Mouse (Mus musculus) MEL (cell line): Measurements from ENCODE around the gene Txnrd3. TPM values are rescaled to one million over a fixed set of nuclear protein-coding genes. Genes with fewer than 3 reads are reported as not detected.

Source experiments
- DNase-seq: peaks from one replicate; pipeline ENCODE4 v3.0.0; 2011; ENCODE audit warnings: low read depth, low spot score
- H3K27ac ChIP-seq: 2 replicates; pipeline ENCODE4 v1.5.1; 2012; ENCODE audit warnings: low read depth, mild to moderate bottlenecking, control low read depth, low read length, moderate library complexity; ENCODE audit not compliant: control insufficient read depth
- H3K27me3 ChIP-seq, 2 experiments: fragments of 150-350 bp in 1 of 2; sonication (generic) in 1 of 2; 2 replicates each; pipeline ENCODE4 v1.6.1; 2012; ENCODE audit warnings: low read length in 2 of 2, mild to moderate bottlenecking in 2 of 2, improper control_type of control experiment in 1 of 2, moderate library complexity in 1 of 2; ENCODE audit not compliant: insufficient read depth in 2 of 2, control insufficient read depth in 1 of 2
- H3K36me3 ChIP-seq, 2 experiments: 2 replicates each; pipeline ENCODE4 v1.6.1; 2012 to 2014; ENCODE audit warnings: low read length in 2 of 2, improper control_type of control experiment in 1 of 2, inconsistent platforms in 1 of 2, mild to moderate bottlenecking in 1 of 2; ENCODE audit not compliant: insufficient read depth in 2 of 2, control insufficient read depth in 1 of 2
- H3K4me1 ChIP-seq, 2 experiments: fragments of 150-350 bp in 1 of 2; sonication (generic) in 1 of 2; 2 replicates each; pipeline ENCODE4 v1.6.1; 2012; ENCODE audit warnings: low read length in 2 of 2, improper control_type of control experiment in 1 of 2, mild to moderate bottlenecking in 1 of 2; ENCODE audit not compliant: insufficient read depth in 2 of 2, control insufficient read depth in 1 of 2
- H3K4me3 ChIP-seq, 2 experiments: fragments of 150-350 bp in 1 of 2; sonication (generic) in 1 of 2; 2 replicates each; pipeline ENCODE4 v1.5.1; 2012; ENCODE audit warnings: low read depth in 2 of 2, low read length in 2 of 2, mild to moderate bottlenecking in 2 of 2, moderate library complexity in 2 of 2, control low read depth in 1 of 2, improper control_type of control experiment in 1 of 2; ENCODE audit not compliant: control insufficient read depth in 1 of 2, insufficient read depth in 1 of 2
- H3K79me2 ChIP-seq: 2 replicates; pipeline ENCODE4 v1.6.1; 2012; ENCODE audit warnings: mild to moderate bottlenecking, low read length, moderate library complexity; ENCODE audit not compliant: control insufficient read depth, poor library complexity, insufficient read depth
- H3K9ac ChIP-seq: 2 replicates; pipeline ENCODE4 v1.6.1; 2012; ENCODE audit warnings: low read depth, mild to moderate bottlenecking, control low read depth, low read length, moderate library complexity; ENCODE audit not compliant: control insufficient read depth, poor library complexity, severe bottlenecking
- H3K9me3 ChIP-seq: fragments of 150-350 bp; sonication (generic); replicated peaks from 2 replicates; pipeline ENCODE4 v1.6.1; 2012; ENCODE audit warnings: mild to moderate bottlenecking, low read length, improper control_type of control experiment, moderate library complexity; ENCODE audit not compliant: insufficient read depth
- BHLHE40 ChIP-seq: IDR thresholded peaks from 2 replicates; pipeline ENCODE4 v1.6.1; 2012; ENCODE audit warnings: low read depth, mild to moderate bottlenecking, inconsistent platforms, low read length, improper control_type of control experiment, borderline replicate concordance
- CTCF ChIP-seq, 3 experiments: IDR thresholded peaks in 2 of 3; conservative IDR thresholded peaks in 1 of 3; 2 replicates each; pipeline ENCODE4 v1.5.1; 2011 to 2012; ENCODE audit warnings: low read length in 3 of 3, low read depth in 2 of 3, mild to moderate bottlenecking in 2 of 3, improper control_type of control experiment in 1 of 3, inconsistent platforms in 1 of 3, mixed read lengths in 1 of 3, moderate library complexity in 1 of 3; ENCODE audit not compliant: control insufficient read depth in 1 of 3, insufficient read depth in 1 of 3, poor library complexity in 1 of 3, severe bottlenecking in 1 of 3
- ETS1 ChIP-seq: IDR thresholded peaks from 2 replicates; pipeline ENCODE4 v1.6.1; 2012; ENCODE audit warnings: low read depth, mild to moderate bottlenecking, inconsistent platforms, low read length, improper control_type of control experiment, moderate library complexity
- GABPA ChIP-seq: IDR thresholded peaks from 2 replicates; pipeline ENCODE4 v1.6.1; 2012; ENCODE audit warnings: low read depth, mild to moderate bottlenecking, inconsistent platforms, low read length, improper control_type of control experiment, moderate library complexity
- HCFC1 ChIP-seq: IDR thresholded peaks from 2 replicates; pipeline ENCODE4 v1.6.1; 2012; ENCODE audit warnings: low read depth, mild to moderate bottlenecking, inconsistent platforms, low read length, improper control_type of control experiment, moderate library complexity
- KAT2A ChIP-seq: conservative IDR thresholded peaks from 2 replicates; pipeline ENCODE4 v1.6.1; 2012; ENCODE audit warnings: low read depth, low read length, improper control_type of control experiment, inconsistent platforms
- MAZ ChIP-seq: IDR thresholded peaks from 2 replicates; pipeline ENCODE4 v1.6.1; 2012; ENCODE audit warnings: low read depth, mild to moderate bottlenecking, inconsistent platforms, low read length, improper control_type of control experiment
- MEF2A ChIP-seq: IDR thresholded peaks from 2 replicates; pipeline ENCODE4 v1.6.1; 2014; ENCODE audit warnings: low read depth, mild to moderate bottlenecking, inconsistent platforms, low read length, improper control_type of control experiment; ENCODE audit not compliant: poor library complexity, insufficient replicate concordance, severe bottlenecking; ENCODE audit errors: extremely low read depth
- MXI1 ChIP-seq: IDR thresholded peaks from 2 replicates; pipeline ENCODE4 v1.6.1; 2011; ENCODE audit warnings: mild to moderate bottlenecking, low read depth, low read length, improper control_type of control experiment
- MYC ChIP-seq: IDR thresholded peaks from 2 replicates; pipeline ENCODE4 v1.6.1; 2011; ENCODE audit warnings: low read depth, mild to moderate bottlenecking, low read length, improper control_type of control experiment, moderate library complexity
- NELFE ChIP-seq: IDR thresholded peaks from 2 replicates; pipeline ENCODE4 v1.6.1; 2011; ENCODE audit warnings: low read depth, low read length, improper control_type of control experiment
- POLR2AphosphoS2 ChIP-seq: IDR thresholded peaks from 2 replicates; pipeline ENCODE4 v1.6.1; 2011; ENCODE audit warnings: low read length, improper control_type of control experiment
- POLR2AphosphoS5 ChIP-seq: IDR thresholded peaks from 2 replicates; pipeline ENCODE4 v1.6.1; 2012; ENCODE audit warnings: low read depth, borderline replicate concordance, mild to moderate bottlenecking, inconsistent platforms, low read length, moderate library complexity, mixed read lengths
- RAD21 ChIP-seq: IDR thresholded peaks from 2 replicates; pipeline ENCODE4 v1.6.1; 2011; ENCODE audit warnings: mild to moderate bottlenecking, low read depth, low read length, improper control_type of control experiment
- SIN3A ChIP-seq: IDR thresholded peaks from 2 replicates; pipeline ENCODE4 v1.6.1; 2012; ENCODE audit warnings: low read length, improper control_type of control experiment, inconsistent platforms
- TBP ChIP-seq: IDR thresholded peaks from 2 replicates; pipeline ENCODE4 v1.8.0; 2011; ENCODE audit warnings: low read depth, low read length, improper control_type of control experiment
- UBTF ChIP-seq: IDR thresholded peaks from 2 replicates; pipeline ENCODE4 v1.6.1; 2012; ENCODE audit warnings: low read depth, mild to moderate bottlenecking, inconsistent platforms, low read length, improper control_type of control experiment, moderate library complexity, borderline replicate concordance; ENCODE audit not compliant: insufficient read depth
- USF2 ChIP-seq, 2 experiments: IDR thresholded peaks; 2 replicates each; pipeline ENCODE4 v1.6.1; 2011 to 2012; ENCODE audit warnings: improper control_type of control experiment in 2 of 2, low read length in 2 of 2, borderline replicate concordance in 1 of 2, inconsistent platforms in 1 of 2, low read depth in 1 of 2, mild to moderate bottlenecking in 1 of 2; ENCODE audit not compliant: insufficient read depth in 1 of 2
- ZMIZ1 ChIP-seq: IDR thresholded peaks from 2 replicates; pipeline ENCODE4 v1.6.1; 2012; ENCODE audit warnings: low read depth, mild to moderate bottlenecking, inconsistent platforms, low read length, improper control_type of control experiment, moderate library complexity
- polyA plus RNA-seq, 2 experiments: library from polyadenylated mRNA; stranded (reverse) in 1 of 2; unstranded in 1 of 2; fragments of >175 nt in 1 of 2; fragments of >200 nt in 1 of 2; gene quantifications; 2 replicates each; pipeline versions ENCODE4 v1.2.1 to v1.2.4; 2012; ENCODE audit warnings: low replicate concordance in 2 of 2, low read depth in 1 of 2; ENCODE audit not compliant: insufficient read length in 2 of 2, insufficient read depth in 1 of 2, missing spikeins in 1 of 2
- total RNA-seq: library from RNA; depleted of rRNA; stranded (reverse); fragments of 300-350 nt; gene quantifications from 2 replicates; pipeline ENCODE4 v1.2.3, GENCODE M21; 2012

Txnrd3 gene
- total and polyA plus RNA-seq, 3 experiments: 8.7 to 15.1 TPM; not detected in 1

- Histone ChIP-seq H3K27me3 (no peaks in the 10 kb centered on the region), H3K9ac (no peak overlapping the region), H3K9me3 (no peaks in the 10 kb centered on the region), H3K79me2 (no peaks in the 10 kb centered on the region), H3K27ac (no peak overlapping the region), H3K4me3 (no peak overlapping the region), H3K36me3 (no peaks in the 10 kb centered on the region), H3K4me1 (no peaks in the 10 kb centered on the region)
- DNase-seq: no peak
- no peak for TF ChIP-seq CTCF (IDR thresholded peaks at IDR 0.05 in 2 of 3, conservative IDR thresholded peaks at IDR 0.05 in 1 of 3; ENCODE audit: control insufficient read depth in 1 of 3, insufficient read depth in 1 of 3, low read depth in 2 of 3, low read length in 3 of 3, poor library complexity in 1 of 3, severe bottlenecking in 1 of 3)
- no peak for TF ChIP-seq MAZ
- no peak for TF ChIP-seq KAT2A
- no peak for TF ChIP-seq POLR2AphosphoS2
- TF ChIP-seq HCFC1: no peak
- no peak for TF ChIP-seq MXI1
- TF ChIP-seq MYC: no peak
- TF ChIP-seq ZMIZ1: no peak
- TF ChIP-seq BHLHE40: no peak
- no peak for TF ChIP-seq ETS1
- TF ChIP-seq UBTF: no peak
- TF ChIP-seq GABPA: no peak
- TF ChIP-seq USF2 (IDR thresholded peaks at IDR 0.05; ENCODE audit: borderline replicate concordance in 1 of 2, insufficient read depth in 1 of 2, low read depth in 1 of 2, low read length in 2 of 2): no peak
- TF ChIP-seq SIN3A: no peak
- TF ChIP-seq TBP: no peak
Measured at GRCm38 (mm10) chr6:89672641-89673040, 28.9 kb downstream of the Txnrd3 start.

DNA sequence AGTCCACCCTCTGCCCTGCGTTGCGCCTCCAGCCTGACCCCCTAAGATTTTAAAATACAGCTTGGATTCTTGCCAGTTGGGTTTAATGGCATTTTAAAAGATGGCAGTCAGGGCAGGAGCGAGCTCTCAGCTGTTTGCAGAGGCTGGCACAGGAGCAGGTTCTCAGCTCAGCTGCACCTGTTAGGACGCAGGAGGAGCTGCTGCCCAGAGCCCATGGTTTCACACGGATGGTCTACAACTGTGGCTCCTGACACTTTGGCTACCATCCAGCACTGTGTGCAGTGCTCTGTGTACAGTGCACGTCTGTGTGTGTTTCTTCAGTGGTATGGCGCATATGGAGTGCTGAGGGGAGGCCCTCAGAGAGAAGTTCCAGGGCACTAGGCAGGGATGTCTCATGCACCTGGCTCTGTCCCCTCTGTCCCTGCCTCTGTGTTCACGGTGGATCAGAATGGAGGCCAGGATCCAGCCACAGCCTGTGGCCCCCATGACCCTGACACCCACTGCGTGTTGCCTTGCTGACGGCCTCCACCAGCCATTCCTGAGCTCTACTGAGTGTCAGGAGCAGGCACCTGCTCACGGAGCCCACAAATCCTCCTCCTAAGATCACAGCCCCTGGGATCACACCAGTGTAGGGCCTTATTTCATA lies 29.5 kb downstream of the Txnrd3 start:
- DNase-seq: no peak
- Histone ChIP-seq H3K9ac (no peak overlapping the region), H3K36me3 (no peaks in the 10 kb centered on the region), H3K27me3 (no peaks in the 10 kb centered on the region), H3K4me3 (no peak overlapping the region), H3K79me2 (no peaks in the 10 kb centered on the region), H3K9me3 (no peaks in the 10 kb centered on the region), H3K4me1 (no peaks in the 10 kb centered on the region), H3K27ac (no peak overlapping the region)
- TF ChIP-seq NELFE: no peak
- TF ChIP-seq POLR2AphosphoS5: no peak
- TF ChIP-seq RAD21: no peak
- no peak for TF ChIP-seq MEF2A
